In the genomic region with DNA sequence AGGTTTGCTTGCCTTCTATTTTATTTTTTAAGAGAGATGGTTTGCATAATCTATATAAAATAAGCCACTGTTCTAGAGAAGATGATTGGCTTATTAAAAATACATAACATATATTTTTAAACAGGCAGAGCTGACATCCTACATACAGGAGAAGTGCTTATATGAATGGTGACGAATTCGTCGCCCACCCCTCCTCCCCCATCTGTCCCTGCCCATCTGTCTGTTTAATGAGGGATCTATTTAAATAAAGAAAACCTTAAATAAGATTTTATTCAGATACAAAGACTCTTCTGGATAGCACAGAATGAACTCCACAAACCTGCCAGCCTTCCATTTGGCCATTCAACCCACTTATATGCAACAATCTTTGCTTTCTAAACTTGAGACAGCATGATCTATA, we compare ENCODE assay signal across 22 mouse cellular contexts.
DNase-seq lines count a peak whose midpoint lies in the region; ATAC-seq and TF ChIP-seq lines count a peak whose summit lies in the region.
"Had no signal": no experiment of that assay in that cellular context is flagged by ENCODE, and none has a peak within 500 bp of the region (broad histone marks: within the 10 kb centered on the region; RNA-seq: fewer than 3 reads in every experiment).

No protein-coding gene starts in this region.

- no peak overlapping the region for H3K4me2 ChIP-seq in forebrain, postnatal 0 days (ENCODE audit: low read depth)
- H3K4me2 ChIP-seq in heart, embryonic 12.5 days, result no peak overlapping the region
- H3K4me2 ChIP-seq: embryonic facial prominence, embryonic 12.5 days; hindbrain, embryonic 15.5 days; lung, embryonic 14.5 days; midbrain, embryonic 12.5 days; neural tube, embryonic 13.5 days had no signal

- peak; percentile 42 for DNase-seq in forebrain, postnatal 0 days
- no peak for DNase-seq in forebrain, embryonic 10.5 days (ENCODE audit: extremely low spot score, low spot score)
- DNase-seq in frontal cortex, adult 2 months (ENCODE audit: extremely low spot score in 1 of 2, low spot score in 1 of 2), result peak; percentile 88 to 90
- DNase-seq in left cerebral cortex, adult 18-20 months (ENCODE audit: low spot score in 2 of 2), result peak; percentile 73 to 77
- peak; percentile 74 to 87 for DNase-seq in right cerebral cortex, postnatal 10 days (ENCODE audit: low spot score in 2 of 2)
- no peak for DNase-seq in gastrocnemius, postnatal 14 days
- DNase-seq: cerebellum, adult 11-12 months; gastrocnemius, postnatal 36 days; heart, postnatal 14 days; kidney, adult 11 months; lung, embryonic 14.5 days; spleen, adult 18-20 months; thymus, adult 2 months had no signal

- H3K4me3 ChIP-seq in forebrain, postnatal 0 days (ENCODE audit: low read depth, low read length), result no peak overlapping the region
- H3K4me3 ChIP-seq in forebrain, embryonic 10.5 days, result no peak overlapping the region
- no peak overlapping the region for H3K4me3 ChIP-seq in heart, embryonic 12.5 days
- H3K4me3 ChIP-seq: embryonic facial prominence, embryonic 12.5 days; hindbrain, embryonic 15.5 days; midbrain, embryonic 12.5 days; neural tube, embryonic 13.5 days had no signal

- no peak overlapping the region for H3K9ac ChIP-seq in forebrain, postnatal 0 days
- H3K9ac ChIP-seq in heart, embryonic 12.5 days, result no peak overlapping the region
- H3K9ac ChIP-seq: embryonic facial prominence, embryonic 12.5 days; hindbrain, embryonic 15.5 days; lung, embryonic 14.5 days; midbrain, embryonic 12.5 days; neural tube, embryonic 13.5 days had no signal

- ATAC-seq in forebrain, postnatal 0 days, result peak; percentile 27; the same call in 1 of the 2 replicates
- no peak for ATAC-seq in erythroid progenitor cell, adult 5-6 weeks (replicated peaks; ENCODE audit: low FRiP score, poor library complexity, severe bottlenecking)
- no peak for ATAC-seq in heart, embryonic 12.5 days (ENCODE audit: insufficient number of reproducible peaks, low FRiP score)

- no peaks in the 10 kb centered on the region; the same call in 1 of the 2 replicates for H3K4me1 ChIP-seq in forebrain, postnatal 0 days (ENCODE audit: insufficient read depth)
- 0 out of 2 replicates have a peak, but pooled peaks cover 3% of the 10 kb centered on the region for H3K4me1 ChIP-seq in forebrain, embryonic 10.5 days
- H3K4me1 ChIP-seq in heart, embryonic 12.5 days (replicated peaks), result no peaks in the 10 kb centered on the region
- H3K4me1 ChIP-seq: embryonic facial prominence, embryonic 12.5 days; hindbrain, embryonic 15.5 days; midbrain, embryonic 12.5 days had no signal

- intact Hi-C loops in gastrocnemius, postnatal 14 days (cut with DNase I; ENCODE audit: low total_unique reads), result no loop called here

- H3K9me3 ChIP-seq in forebrain, postnatal 0 days (ENCODE audit: low read length), result no peaks in the 10 kb centered on the region
- no peaks in the 10 kb centered on the region for H3K9me3 ChIP-seq in forebrain, embryonic 10.5 days
- no peaks in the 10 kb centered on the region for H3K9me3 ChIP-seq in heart, embryonic 12.5 days (replicated peaks)
- H3K9me3 ChIP-seq: embryonic facial prominence, embryonic 12.5 days; hindbrain, embryonic 15.5 days; midbrain, embryonic 12.5 days; neural tube, embryonic 13.5 days had no signal

- H3K27me3 ChIP-seq in forebrain, postnatal 0 days (ENCODE audit: insufficient read depth, low read length), result no peaks in the 10 kb centered on the region
- H3K27me3 ChIP-seq in forebrain, embryonic 10.5 days (ENCODE audit: poor library complexity, severe bottlenecking), result no peaks in the 10 kb centered on the region
- no peaks in the 10 kb centered on the region for H3K27me3 ChIP-seq in heart, embryonic 12.5 days (replicated peaks)
- H3K27me3 ChIP-seq: CH12.LX; embryonic facial prominence, embryonic 12.5 days; hindbrain, embryonic 15.5 days; midbrain, embryonic 12.5 days; neural tube, embryonic 13.5 days had no signal

- H3K27ac ChIP-seq in forebrain, postnatal 0 days (ENCODE audit: low read depth, low read length), result no peak overlapping the region
- H3K27ac ChIP-seq in forebrain, embryonic 10.5 days, result no peak overlapping the region
- H3K27ac ChIP-seq in heart, embryonic 12.5 days (ENCODE audit: poor library complexity, severe bottlenecking), result no peak overlapping the region
- H3K27ac ChIP-seq: embryonic facial prominence, embryonic 12.5 days; hindbrain, embryonic 15.5 days; kidney, postnatal 0 days; macrophage; midbrain, embryonic 12.5 days; neural tube, embryonic 13.5 days had no signal

- WGBS in forebrain, postnatal 0 days, result 59% methylated on average over 3 of the region's 3 CpGs
- WGBS in forebrain, embryonic 10.5 days, result 89% methylated on average over 3 of the region's 3 CpGs
- WGBS in heart, embryonic 12.5 days, result 80% methylated on average over 3 of the region's 3 CpGs

- no peaks in the 10 kb centered on the region for H3K36me3 ChIP-seq in forebrain, postnatal 0 days (ENCODE audit: insufficient read depth)
- H3K36me3 ChIP-seq in forebrain, embryonic 10.5 days (replicated peaks), result no peaks in the 10 kb centered on the region
- H3K36me3 ChIP-seq in heart, embryonic 12.5 days, result no peaks in the 10 kb centered on the region
- H3K36me3 ChIP-seq: embryonic facial prominence, embryonic 12.5 days; hindbrain, embryonic 15.5 days; midbrain, embryonic 12.5 days; neural tube, embryonic 13.5 days had no signal

- TF ChIP-seq CTCF in forebrain, postnatal 0 days (IDR thresholded peaks at IDR 0.05; ENCODE audit: low read depth), result no peak

Comparison
In these comparisons a context has a peak if more than half of its experiments do, and no peak if none do; other contexts are left out.
1. DNase-seq: peak in forebrain, postnatal 0 days (single experiment), frontal cortex, adult 2 months (2 of 2), left cerebral cortex, adult 18-20 months (2 of 2) and right cerebral cortex, postnatal 10 days (2 of 2); none in forebrain, embryonic 10.5 days (single experiment) and gastrocnemius, postnatal 14 days (single experiment).